In the genomic region with DNA sequence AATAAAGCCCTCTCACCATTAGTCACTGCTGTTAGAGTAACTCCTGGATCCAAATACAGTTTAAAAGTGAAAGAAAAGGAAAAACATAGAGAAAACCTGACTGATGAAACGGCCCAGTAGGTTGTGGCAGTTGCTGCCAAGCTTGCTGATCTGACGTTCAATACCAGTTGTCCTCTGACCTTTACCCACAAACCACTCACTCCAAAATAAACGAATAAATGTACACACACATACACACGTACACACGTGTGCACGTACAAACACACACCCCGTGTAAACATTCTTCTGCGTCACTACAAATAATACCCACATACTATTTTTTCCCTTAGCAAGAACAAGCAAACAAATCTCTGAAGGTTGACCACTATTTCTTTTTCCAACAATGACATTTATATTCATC, we compare ENCODE assay signal across 20 mouse cellular contexts.
DNase-seq lines count a peak whose midpoint lies in the region; ATAC-seq and TF ChIP-seq lines count a peak whose summit lies in the region.
"Had no signal": no experiment of that assay in that cellular context is flagged by ENCODE, and none has a peak within 500 bp of the region (broad histone marks: within the 10 kb centered on the region; RNA-seq: fewer than 3 reads in every experiment).

No protein-coding gene starts in this region.

- 32% methylated on average over 8 of the region's 8 CpGs for WGBS in liver, adult 2 months
- 49% methylated on average over 8 of the region's 8 CpGs for WGBS in intestine, embryonic 16.5 days
- WGBS in liver, embryonic 13.5 days (ENCODE audit: insufficient replicate concordance): 59% methylated on average over 8 of the region's 8 CpGs
- WGBS in small intestine, adult 2 months: 24% methylated on average over 8 of the region's 8 CpGs

- no peak for TF ChIP-seq CTCF in liver, adult 2 months (IDR thresholded peaks at IDR 0.05; ENCODE audit: low read depth, low read length)
- no peak for TF ChIP-seq CTCF in small intestine, adult 2 months (IDR thresholded peaks at IDR 0.05; ENCODE audit: extremely low read depth, insufficient read length, insufficient replicate concordance, low read depth, low read length)

- ATAC-seq in intestine, embryonic 16.5 days: no peak
- ATAC-seq in liver, embryonic 13.5 days (ENCODE audit: low read depth): no peak
- no peak for ATAC-seq in erythroblast, adult 5-6 weeks (replicated peaks; ENCODE audit: low FRiP score, poor library complexity, severe bottlenecking)
- ATAC-seq: CD4-positive, CD25-positive, alpha-beta regulatory T cell, adult 4 months; forebrain, embryonic 16.5 days; hindbrain, embryonic 16.5 days had no signal

- H3K4me2 ChIP-seq in intestine, embryonic 16.5 days (ENCODE audit: low read depth, low read length): no peak overlapping the region
- 0 out of 2 replicates have a peak overlapping the region, but pooled peaks have one; percentile 4 for H3K4me2 ChIP-seq in liver, embryonic 13.5 days
- H3K4me2 ChIP-seq: embryonic facial prominence, embryonic 12.5 days; forebrain, embryonic 12.5 days; heart, embryonic 13.5 days; hindbrain, embryonic 12.5 days had no signal

- peaks cover 21% of the 10 kb centered on the region; the same call in 1 of the 2 replicates for H3K79me2 ChIP-seq in liver, adult 2 months (ENCODE audit: control insufficient read depth, insufficient read depth, low read length)

- H3K9ac ChIP-seq in liver, adult 2 months (ENCODE audit: low read depth, low read length): no peak overlapping the region
- H3K9ac ChIP-seq in intestine, embryonic 16.5 days (ENCODE audit: low read depth, low read length): no peak overlapping the region
- H3K9ac ChIP-seq in liver, embryonic 13.5 days: no peak overlapping the region
- H3K9ac ChIP-seq: embryonic facial prominence, embryonic 12.5 days; forebrain, embryonic 12.5 days; heart, embryonic 13.5 days; hindbrain, embryonic 12.5 days had no signal

- no peak overlapping the region for H3K4me3 ChIP-seq in liver, adult 2 months (ENCODE audit: insufficient read depth, low read depth, low read length)
- H3K4me3 ChIP-seq in intestine, embryonic 16.5 days (ENCODE audit: low read length): no peak overlapping the region
- no peak overlapping the region for H3K4me3 ChIP-seq in liver, embryonic 13.5 days (replicated peaks)
- no peak overlapping the region for H3K4me3 ChIP-seq in small intestine, adult 2 months (ENCODE audit: low read depth, low read length)
- H3K4me3 ChIP-seq: embryonic facial prominence, embryonic 12.5 days; forebrain, embryonic 12.5 days; heart, embryonic 13.5 days; hindbrain, embryonic 12.5 days had no signal

- no peaks in the 10 kb centered on the region for H3K9me3 ChIP-seq in intestine, embryonic 16.5 days (ENCODE audit: control insufficient read depth, low read length)
- no peaks in the 10 kb centered on the region for H3K9me3 ChIP-seq in liver, embryonic 13.5 days (replicated peaks)
- H3K9me3 ChIP-seq: embryonic facial prominence, embryonic 12.5 days; forebrain, embryonic 12.5 days; heart, embryonic 13.5 days; hindbrain, embryonic 12.5 days had no signal

- DNase-seq in liver, adult 2 months (ENCODE audit: extremely low read depth, low read depth, low spot score): peak; percentile 98
- DNase-seq in liver: no peak
- DNase-seq in liver, embryonic 13.5 days: no peak
- DNase-seq in B cell, adult 2 months: no peak
- DNase-seq: adrenal gland, adult 8-10 months; adrenal gland, postnatal 36 days; cerebellum, adult 2 months; gastrocnemius, postnatal 14 days; heart, postnatal 36 days had no signal

- no peaks in the 10 kb centered on the region; the same call in 1 of the 2 replicates for H3K36me3 ChIP-seq in liver, adult 2 months (ENCODE audit: control insufficient read depth, insufficient read depth, low read length)
- no peaks in the 10 kb centered on the region for H3K36me3 ChIP-seq in intestine, embryonic 16.5 days (ENCODE audit: control insufficient read depth, insufficient read depth, low read length)
- H3K36me3 ChIP-seq in liver, embryonic 13.5 days: no peaks in the 10 kb centered on the region
- peaks cover under 1% of the 10 kb centered on the region; the same call in 1 of the 2 replicates for H3K36me3 ChIP-seq in small intestine, adult 2 months (ENCODE audit: control insufficient read depth, insufficient read depth, low read length)
- H3K36me3 ChIP-seq: embryonic facial prominence, embryonic 12.5 days; forebrain, embryonic 12.5 days; G1E; heart, embryonic 13.5 days; hindbrain, embryonic 12.5 days had no signal

- no peak for TF ChIP-seq POLR2A in liver, adult 2 months (IDR thresholded peaks at IDR 0.05; ENCODE audit: extremely low read depth, insufficient read depth, low read length)
- no peak for TF ChIP-seq POLR2A in small intestine, adult 2 months (IDR thresholded peaks at IDR 0.05; ENCODE audit: low read depth, low read length)

- H3K27ac ChIP-seq in liver, adult 2 months (replicated peaks; ENCODE audit: insufficient read depth, low read depth, low read length): peak overlapping the region; percentile 85
- H3K27ac ChIP-seq in intestine, embryonic 16.5 days (ENCODE audit: low read length): peak overlapping the region; percentile 33
- no peak overlapping the region for H3K27ac ChIP-seq in liver, embryonic 13.5 days
- H3K27ac ChIP-seq in small intestine, adult 2 months (ENCODE audit: insufficient read depth, low read depth, low read length): peak overlapping the region; percentile 44; the same call in 1 of the 2 replicates
- H3K27ac ChIP-seq: embryonic facial prominence, embryonic 12.5 days; forebrain, embryonic 12.5 days; heart, embryonic 13.5 days; hindbrain, embryonic 12.5 days had no signal

- peaks cover 21% of the 10 kb centered on the region for H3K4me1 ChIP-seq in liver, adult 2 months (ENCODE audit: control insufficient read depth, insufficient read depth, low read length)
- H3K4me1 ChIP-seq in intestine, embryonic 16.5 days (ENCODE audit: control insufficient read depth, insufficient read depth, low read length): peaks cover 23% of the 10 kb centered on the region
- peaks cover 23% of the 10 kb centered on the region for H3K4me1 ChIP-seq in liver, embryonic 13.5 days (replicated peaks)
- peaks cover 27% of the 10 kb centered on the region for H3K4me1 ChIP-seq in small intestine, adult 2 months (ENCODE audit: control insufficient read depth, insufficient read depth, insufficient read length, low read length)
- H3K4me1 ChIP-seq: embryonic facial prominence, embryonic 12.5 days; forebrain, embryonic 12.5 days; hindbrain, embryonic 12.5 days had no signal

- no peaks in the 10 kb centered on the region for H3K27me3 ChIP-seq in liver, adult 2 months (ENCODE audit: control insufficient read depth, insufficient read depth, low read length)
- no peaks in the 10 kb centered on the region for H3K27me3 ChIP-seq in intestine, embryonic 16.5 days (replicated peaks; ENCODE audit: control insufficient read depth, insufficient read depth, low read length)
- H3K27me3 ChIP-seq in liver, embryonic 13.5 days: no peaks in the 10 kb centered on the region
- no peaks in the 10 kb centered on the region for H3K27me3 ChIP-seq in small intestine, adult 2 months (ENCODE audit: control insufficient read depth, insufficient read depth, low read length)
- H3K27me3 ChIP-seq: embryonic facial prominence, embryonic 12.5 days; forebrain, embryonic 12.5 days; heart, embryonic 13.5 days; hindbrain, embryonic 12.5 days had no signal
